21 mouse cellular contexts compared by ENCODE assay signal in the genomic region with DNA sequence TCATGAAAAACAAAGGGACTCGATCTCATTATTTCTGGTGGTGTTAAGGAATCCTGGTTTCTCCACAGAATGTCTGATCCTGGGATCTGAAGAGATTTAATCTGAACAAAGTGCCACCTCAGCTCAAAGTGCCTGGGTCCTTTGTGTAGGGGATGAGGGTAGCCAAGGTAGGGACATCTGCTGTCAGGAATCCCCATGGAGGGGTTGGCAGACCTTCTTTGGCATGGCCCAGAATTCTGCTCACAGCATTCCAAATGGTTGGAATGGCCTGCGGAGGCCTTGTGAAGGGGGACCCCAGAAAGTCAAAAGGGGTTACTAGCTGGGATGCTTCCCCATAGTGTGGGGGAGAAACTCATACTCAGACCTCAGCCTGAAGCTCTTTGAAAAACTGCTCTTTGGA. TPM values are rescaled to one million over a fixed set of nuclear protein-coding genes. Genes with fewer than 3 reads are reported as not detected.
"Had no signal": no experiment of that assay in that cellular context is flagged by ENCODE, and none has a peak within 500 bp of the region (broad histone marks: within the 10 kb centered on the region; RNA-seq: fewer than 3 reads in every experiment).

No protein-coding gene starts in this region.

- H3K9ac ChIP-seq: liver, embryonic 15.5 days; midbrain, embryonic 13.5 days had no signal

- H3K4me2 ChIP-seq: liver, embryonic 11.5 days; liver, embryonic 15.5 days; midbrain, embryonic 13.5 days had no signal

- DNase-seq: kidney, adult 18-20 months; kidney, postnatal 10 days; kidney, postnatal 4 days; left cerebral cortex, postnatal 4 days; lung, adult 2 months; lung, postnatal 36 days; right cerebral cortex, postnatal 14 days had no signal

- H3K36me3 ChIP-seq: liver, embryonic 15.5 days; midbrain, embryonic 13.5 days had no signal

- H3K9me3 ChIP-seq: liver, embryonic 15.5 days; midbrain, embryonic 13.5 days had no signal

- H3K4me3 ChIP-seq: layer of hippocampus, adult 2 months; liver, embryonic 15.5 days; midbrain, embryonic 13.5 days had no signal

- ATAC-seq: lung, postnatal 0 days; midbrain, embryonic 13.5 days had no signal

- H3K27ac ChIP-seq: layer of hippocampus, adult 2 months; liver, embryonic 15.5 days; midbrain, embryonic 13.5 days had no signal

- H3K4me1 ChIP-seq: liver, embryonic 15.5 days; midbrain, embryonic 13.5 days had no signal

RNA-seq across cellular contexts. Expression of a gene that starts 5.4 kb away (rescaled TPM):
- total RNA-seq: layer of hippocampus, adult 2 months; layer of hippocampus, postnatal 14 days; left cerebral cortex, adult 18-20 months; left cerebral cortex, postnatal 10 days; left cerebral cortex, postnatal 4 days; megakaryocyte progenitor cell, adult 5-6 weeks; midbrain, postnatal 0 days had no signal
- polyA plus RNA-seq: liver, embryonic 11.5 days; liver, embryonic 15.5 days; lung, adult 2 months; lung, postnatal 0 days; midbrain, embryonic 13.5 days; midbrain, postnatal 0 days; spleen, adult 2 months; stomach, embryonic 16.5 days had no signal

RNA-seq across cellular contexts. Expression of a gene that starts 12.3 kb away (rescaled TPM):
- total RNA-seq: layer of hippocampus, adult 2 months; layer of hippocampus, postnatal 14 days; left cerebral cortex, adult 18-20 months; left cerebral cortex, postnatal 10 days; left cerebral cortex, postnatal 4 days; megakaryocyte progenitor cell, adult 5-6 weeks; midbrain, postnatal 0 days had no signal
- polyA plus RNA-seq: intestine, embryonic 14.5 days; kidney, embryonic 14.5 days; liver, embryonic 11.5 days; liver, embryonic 15.5 days; lung, adult 2 months; lung, postnatal 0 days; midbrain, embryonic 13.5 days; midbrain, postnatal 0 days; spleen, adult 2 months; stomach, embryonic 16.5 days had no signal

RNA-seq across cellular contexts. Expression of a gene that starts 17.8 kb away (rescaled TPM):
- total RNA-seq: layer of hippocampus, adult 2 months; layer of hippocampus, postnatal 14 days; left cerebral cortex, adult 18-20 months; left cerebral cortex, postnatal 10 days; left cerebral cortex, postnatal 4 days; megakaryocyte progenitor cell, adult 5-6 weeks; midbrain, postnatal 0 days had no signal
- polyA plus RNA-seq: liver, embryonic 15.5 days; lung, adult 2 months; lung, postnatal 0 days; midbrain, embryonic 13.5 days; midbrain, postnatal 0 days; spleen, adult 2 months had no signal

RNA-seq across cellular contexts. Expression of a gene that starts 18.4 kb away (rescaled TPM):
- total RNA-seq: layer of hippocampus, adult 2 months; layer of hippocampus, postnatal 14 days; left cerebral cortex, adult 18-20 months; left cerebral cortex, postnatal 10 days; left cerebral cortex, postnatal 4 days; megakaryocyte progenitor cell, adult 5-6 weeks had no signal
- polyA plus RNA-seq: lung, postnatal 0 days; midbrain, postnatal 0 days had no signal

RNA-seq across cellular contexts. Expression of a gene that starts 27.4 kb away (rescaled TPM):
- total RNA-seq: layer of hippocampus, adult 2 months; layer of hippocampus, postnatal 14 days; left cerebral cortex, adult 18-20 months; left cerebral cortex, postnatal 10 days; left cerebral cortex, postnatal 4 days; megakaryocyte progenitor cell, adult 5-6 weeks; midbrain, postnatal 0 days had no signal
- polyA plus RNA-seq: liver, embryonic 15.5 days; lung, adult 2 months; lung, postnatal 0 days; midbrain, embryonic 13.5 days; midbrain, postnatal 0 days; spleen, adult 2 months; stomach, embryonic 16.5 days had no signal
